Mouse (Mus musculus) midbrain, embryonic 13.5 days (tissue): ENCODE data around the gene Cd160. TPM values are rescaled to one million over a fixed set of nuclear protein-coding genes. Genes with fewer than 3 reads are reported as not detected.

Experiments
- ATAC-seq: fragments of 200-750 bp; cut with Nextera tagmentation; 2 replicates; pipeline ENCODE4 v1.8.0; 2017; ENCODE audit warnings: mild to moderate bottlenecking, moderate TSS enrichment, moderate library complexity
- H3K27ac ChIP-seq: fragments of 300-500 bp; sonication (generic); 2 replicates; pipeline ENCODE4 v1.5.1; 2015; ENCODE audit warnings: inconsistent platforms, mild to moderate bottlenecking, moderate library complexity
- H3K27me3 ChIP-seq: fragments of 300-500 bp; sonication (generic); 2 replicates; pipeline ENCODE4 v1.6.1; 2015; ENCODE audit warnings: mild to moderate bottlenecking, inconsistent platforms
- H3K36me3 ChIP-seq: fragments of 300-500 bp; sonication (generic); 2 replicates; pipeline ENCODE4 v1.6.1; 2015; ENCODE audit warnings: mild to moderate bottlenecking, inconsistent platforms
- H3K4me1 ChIP-seq: fragments of 300-500 bp; sonication (generic); replicated peaks from 2 replicates; pipeline ENCODE4 v1.6.1; 2015; ENCODE audit warnings: inconsistent platforms
- H3K4me2 ChIP-seq: fragments of 300-500 bp; sonication (generic); replicated peaks from 2 replicates; pipeline ENCODE4 v1.6.1; 2015; ENCODE audit warnings: moderate library complexity, mild to moderate bottlenecking, inconsistent platforms
- H3K4me3 ChIP-seq: fragments of 300-500 bp; sonication (generic); replicated peaks from 2 replicates; pipeline ENCODE4 v1.5.1; 2015; ENCODE audit warnings: mild to moderate bottlenecking, inconsistent platforms
- H3K9ac ChIP-seq: fragments of 300-500 bp; sonication (generic); replicated peaks from 2 replicates; pipeline ENCODE4 v1.6.1; 2015; ENCODE audit warnings: mild to moderate bottlenecking, inconsistent platforms
- H3K9me3 ChIP-seq: fragments of 300-500 bp; sonication (generic); 2 replicates; pipeline ENCODE4 v1.6.1; 2016; ENCODE audit warnings: mild to moderate bottlenecking, inconsistent platforms
- WGBS: fragments of 180-500 bp; shearing (Covaris S2); methylation state at CpG from one replicate; pipeline ENCODE4 v1.1.7; 2015; 5-methylcytosine and 5-hydroxymethylcytosine counted together
- polyA plus RNA-seq: library from polyadenylated mRNA; unstranded; fragments of >200 nt; fragmentation: Nextera tagmentation; extraction: Ambion mirVana; gene quantifications from 2 replicates; pipeline ENCODE4 v1.2.1, GENCODE M21; 2015

Gene Cd160
- polyA plus RNA-seq, 1 experiment from 2014 or later = 0.17 TPM

- no peak for ATAC-seq
- H3K4me3 ChIP-seq = no peak overlapping the region
- 92% methylated on average over 1 of the region's 1 CpGs for WGBS
These were observed 26.9 kb downstream of the Cd160 start for GRCm38 (mm10) chr3:96802214-96802613.

DNA sequence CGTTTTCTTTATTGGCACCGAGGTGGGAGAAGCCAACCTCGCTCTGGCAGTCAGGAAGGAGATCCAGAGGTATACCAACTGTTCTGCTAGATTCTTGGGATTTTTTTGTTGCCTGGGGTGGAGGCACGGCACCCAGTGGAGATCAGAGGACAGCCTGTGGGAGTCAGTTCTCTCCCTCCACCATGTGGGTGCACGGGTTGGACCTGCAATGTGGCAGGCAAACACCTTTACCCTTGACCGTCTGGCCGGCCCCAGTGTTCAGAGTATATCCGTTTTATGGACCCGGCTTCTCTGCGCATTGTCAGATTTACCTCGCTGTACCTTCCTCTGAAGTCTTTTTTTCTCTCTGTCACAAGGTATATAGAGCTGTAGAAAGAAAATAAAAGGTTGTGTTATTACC, 28.9 kb downstream of the Cd160 start:
- Histone ChIP-seq H3K9me3 (no peaks in the 10 kb centered on the region), H3K27me3 (no peaks in the 10 kb centered on the region), H3K9ac (no peak overlapping the region), H3K4me1 (no peaks in the 10 kb centered on the region), H3K27ac (no peak overlapping the region), H3K4me3 (no peak overlapping the region), H3K36me3 (peaks cover 3% of the 10 kb centered on the region; the same call in 1 of the 2 replicates), H3K4me2 (no peak overlapping the region)
- ATAC-seq = no peak
- WGBS = 90% methylated on average over 11 of the region's 11 CpGs

More at GRCm38 (mm10) chr3:96802214-96802613, 26.9 kb downstream of the Cd160 start:
- no peaks in the 10 kb centered on the region for H3K36me3 ChIP-seq
- no peak overlapping the region for H3K9ac ChIP-seq
- H3K9me3 ChIP-seq = no peaks in the 10 kb centered on the region
- no peaks in the 10 kb centered on the region for H3K4me1 ChIP-seq
- H3K4me2 ChIP-seq = no peak overlapping the region
- H3K27ac ChIP-seq = no peak overlapping the region
- H3K27me3 ChIP-seq = no peaks in the 10 kb centered on the region

DNA sequence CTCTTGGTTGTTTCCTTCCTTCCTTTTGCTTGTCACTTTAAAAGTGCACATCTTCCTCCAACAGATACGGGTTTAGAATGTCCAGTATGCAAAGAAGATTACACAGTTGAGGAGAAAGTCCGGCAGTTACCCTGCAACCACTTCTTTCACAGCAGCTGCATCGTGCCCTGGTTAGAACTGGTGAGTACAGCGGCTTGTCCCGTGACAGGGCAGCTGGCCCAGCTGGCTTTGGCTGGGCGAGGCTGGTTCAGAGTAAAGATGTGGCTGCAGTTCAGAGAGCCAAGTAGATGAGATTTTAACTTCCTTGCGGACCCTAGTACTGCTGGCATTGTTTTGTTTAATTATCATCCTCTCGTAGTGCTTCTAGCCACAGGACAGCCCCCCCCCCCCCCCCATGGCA, 40.6 kb downstream of the Cd160 start:
- H3K27me3 ChIP-seq = no peaks in the 10 kb centered on the region
- peaks cover 53% of the 10 kb centered on the region for H3K36me3 ChIP-seq
- ATAC-seq = no peak
- H3K4me3 ChIP-seq = no peak overlapping the region
- no peaks in the 10 kb centered on the region for H3K4me1 ChIP-seq
- WGBS = 86% methylated on average over 8 of the region's 8 CpGs
- no peaks in the 10 kb centered on the region for H3K9me3 ChIP-seq
- H3K27ac ChIP-seq = no peak overlapping the region
- no peak overlapping the region for H3K9ac ChIP-seq
- H3K4me2 ChIP-seq = no peak overlapping the region

DNA sequence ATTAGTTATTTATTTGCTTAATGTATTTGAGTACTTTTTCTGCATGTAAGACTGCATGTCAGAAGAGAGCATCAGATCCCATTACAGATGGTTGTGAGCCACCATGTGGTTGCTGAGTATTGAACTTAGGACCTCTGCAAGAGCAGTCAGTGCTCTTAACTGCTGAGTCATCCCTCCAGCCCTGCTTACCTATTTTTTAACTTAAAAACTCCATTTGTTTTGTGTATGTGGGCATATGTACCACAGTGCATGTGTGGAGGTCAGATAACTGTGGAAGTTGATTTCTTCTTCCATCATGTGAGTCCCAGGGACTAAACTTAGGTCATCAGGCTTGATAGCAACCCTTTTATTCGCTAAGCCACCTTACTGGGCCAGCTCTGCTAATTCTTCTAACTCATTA, 41.4 kb downstream of the Cd160 start:
- no peak overlapping the region for H3K4me3 ChIP-seq
- H3K9me3 ChIP-seq = no peaks in the 10 kb centered on the region
- H3K9ac ChIP-seq = no peak overlapping the region
- no peak for ATAC-seq
- H3K36me3 ChIP-seq = peaks cover 53% of the 10 kb centered on the region
- H3K27ac ChIP-seq = no peak overlapping the region
- H3K27me3 ChIP-seq = no peaks in the 10 kb centered on the region
- no peak overlapping the region for H3K4me2 ChIP-seq
- 100% methylated on average over 1 of the region's 1 CpGs for WGBS
- no peaks in the 10 kb centered on the region for H3K4me1 ChIP-seq

GRCm38 (mm10) chr3:96782236-96782635, 46.9 kb downstream of the Cd160 start:
- Histone ChIP-seq H3K4me3 (no peak overlapping the region), H3K27ac (no peak overlapping the region), H3K9ac (no peak overlapping the region), H3K27me3 (no peaks in the 10 kb centered on the region), H3K36me3 (peaks cover 24% of the 10 kb centered on the region), H3K9me3 (no peaks in the 10 kb centered on the region), H3K4me1 (no peaks in the 10 kb centered on the region), H3K4me2 (no peak overlapping the region)
- 72% methylated on average over 8 of the region's 8 CpGs for WGBS
- no peak for ATAC-seq

DNA sequence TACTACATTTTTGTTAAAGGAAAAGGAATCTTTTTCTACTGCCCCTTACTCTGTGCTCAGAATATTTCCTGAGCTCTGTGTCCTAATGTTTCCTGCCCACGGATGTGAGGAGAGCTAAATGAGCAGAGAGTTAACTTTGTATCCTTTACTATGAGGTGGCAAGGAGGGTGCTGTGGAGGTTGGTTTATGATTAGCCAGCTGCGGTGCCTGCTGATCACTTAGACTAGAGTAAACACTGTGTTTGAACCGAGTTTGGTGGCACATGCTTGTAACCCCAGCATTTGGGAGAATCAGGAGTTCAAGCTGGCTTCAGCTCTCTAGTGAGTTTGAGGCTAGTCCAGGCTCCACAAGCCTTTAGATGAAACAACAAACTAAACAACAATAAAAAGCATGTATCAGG, 52.0 kb downstream of the Cd160 start:
- Histone ChIP-seq H3K36me3 (peaks cover 13% of the 10 kb centered on the region; the same call in 1 of the 2 replicates), H3K4me1 (no peaks in the 10 kb centered on the region), H3K4me2 (no peak overlapping the region), H3K27ac (no peak overlapping the region), H3K9ac (no peak overlapping the region), H3K9me3 (no peaks in the 10 kb centered on the region), H3K27me3 (no peaks in the 10 kb centered on the region), H3K4me3 (no peak overlapping the region)
- 86% methylated on average over 3 of the region's 3 CpGs for WGBS
- ATAC-seq = no peak

- no peaks in the 10 kb centered on the region for H3K27me3 ChIP-seq
- H3K9me3 ChIP-seq = no peaks in the 10 kb centered on the region
- WGBS = 62% methylated on average over 1 of the region's 1 CpGs
- H3K4me2 ChIP-seq = no peak overlapping the region
- H3K9ac ChIP-seq = no peak overlapping the region
- H3K36me3 ChIP-seq = peaks cover 10% of the 10 kb centered on the region; the same call in 1 of the 2 replicates
- H3K4me1 ChIP-seq = no peaks in the 10 kb centered on the region
- no peak for ATAC-seq
- H3K27ac ChIP-seq = no peak overlapping the region
- no peak overlapping the region for H3K4me3 ChIP-seq
These were observed 56.2 kb downstream of the Cd160 start for GRCm38 (mm10) chr3:96772949-96773348.

DNA sequence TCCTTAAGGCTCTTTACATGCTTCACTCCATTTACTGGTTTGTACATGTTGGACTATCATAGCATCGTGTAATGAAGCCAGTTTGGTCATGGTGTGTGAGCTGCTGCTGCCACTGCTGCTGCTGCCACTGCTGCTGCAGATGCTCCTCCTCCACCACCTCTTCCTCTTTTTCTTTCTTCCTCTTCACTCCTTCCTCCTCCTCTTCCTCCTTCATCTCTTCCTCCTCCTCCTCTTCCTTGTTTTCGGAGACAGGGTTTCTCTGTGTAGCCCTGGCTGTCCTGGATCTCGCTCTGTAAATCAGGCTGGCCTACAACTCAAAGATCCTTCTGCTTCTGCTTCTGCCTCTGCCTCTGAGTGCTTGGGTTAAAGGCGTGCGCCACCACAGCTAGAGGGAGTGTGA, 59.2 kb downstream of the Cd160 start:
- H3K9ac ChIP-seq = no peak overlapping the region
- 93% methylated on average over 5 of the region's 5 CpGs for WGBS
- H3K36me3 ChIP-seq = no peaks in the 10 kb centered on the region
- H3K4me3 ChIP-seq = no peak overlapping the region
- H3K4me1 ChIP-seq = peaks cover 7% of the 10 kb centered on the region
- no peak overlapping the region for H3K4me2 ChIP-seq
- no peaks in the 10 kb centered on the region for H3K27me3 ChIP-seq
- H3K27ac ChIP-seq = no peak overlapping the region
- ATAC-seq = no peak
- H3K9me3 ChIP-seq = no peaks in the 10 kb centered on the region

GRCm38 (mm10) chr3:96764528-96764927, 64.6 kb downstream of the Cd160 start:
- no peak overlapping the region for H3K27ac ChIP-seq
- H3K4me3 ChIP-seq = no peak overlapping the region
- no peak overlapping the region for H3K4me2 ChIP-seq
- H3K4me1 ChIP-seq = peaks cover 7% of the 10 kb centered on the region
- 0 out of 2 replicates have a peak, but pooled peaks cover 6% of the 10 kb centered on the region for H3K36me3 ChIP-seq
- no peaks in the 10 kb centered on the region for H3K9me3 ChIP-seq
- no peak overlapping the region for H3K9ac ChIP-seq
- ATAC-seq = no peak
- 92% methylated on average over 1 of the region's 1 CpGs for WGBS
- no peaks in the 10 kb centered on the region for H3K27me3 ChIP-seq

GRCm38 (mm10) chr3:96759695-96760094, 69.5 kb downstream of the Cd160 start:
- H3K27me3 ChIP-seq = no peaks in the 10 kb centered on the region
- H3K4me3 ChIP-seq = no peak overlapping the region
- no peaks in the 10 kb centered on the region for H3K9me3 ChIP-seq
- no peak overlapping the region for H3K9ac ChIP-seq
- H3K36me3 ChIP-seq = 0 out of 2 replicates have a peak, but pooled peaks cover 6% of the 10 kb centered on the region
- ATAC-seq = no peak
- no peak overlapping the region for H3K27ac ChIP-seq
- WGBS = 96% methylated on average over 4 of the region's 4 CpGs
- no peak overlapping the region for H3K4me2 ChIP-seq
- H3K4me1 ChIP-seq = no peaks in the 10 kb centered on the region

DNA sequence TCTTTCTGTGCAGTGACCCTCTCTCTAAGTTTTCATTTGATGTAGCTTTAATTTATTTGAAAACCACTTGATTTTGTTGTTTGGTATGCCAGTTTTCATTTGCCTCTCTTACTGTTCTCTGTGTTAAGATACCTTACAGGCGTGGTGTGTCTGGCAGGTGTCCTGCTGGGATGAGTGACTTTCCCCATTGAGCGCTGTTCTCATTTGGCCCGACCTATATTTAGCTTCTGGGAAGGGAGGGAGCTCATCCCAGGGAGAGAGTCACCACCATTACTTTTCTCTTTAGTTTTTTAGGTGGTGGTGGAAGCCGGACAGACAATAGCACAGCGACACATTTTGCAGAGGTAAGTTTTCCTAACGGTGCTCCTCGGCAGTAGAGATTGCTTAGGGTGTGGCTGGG, 71.5 kb downstream of the Cd160 start:
- H3K27me3 ChIP-seq = no peaks in the 10 kb centered on the region
- no peak overlapping the region for H3K4me2 ChIP-seq
- no peak overlapping the region for H3K4me3 ChIP-seq
- no peak overlapping the region for H3K27ac ChIP-seq
- no peak overlapping the region for H3K9ac ChIP-seq
- 62% methylated on average over 7 of the region's 7 CpGs for WGBS
- no peaks in the 10 kb centered on the region for H3K36me3 ChIP-seq
- no peak for ATAC-seq
- no peaks in the 10 kb centered on the region for H3K9me3 ChIP-seq
- no peaks in the 10 kb centered on the region for H3K4me1 ChIP-seq

DNA sequence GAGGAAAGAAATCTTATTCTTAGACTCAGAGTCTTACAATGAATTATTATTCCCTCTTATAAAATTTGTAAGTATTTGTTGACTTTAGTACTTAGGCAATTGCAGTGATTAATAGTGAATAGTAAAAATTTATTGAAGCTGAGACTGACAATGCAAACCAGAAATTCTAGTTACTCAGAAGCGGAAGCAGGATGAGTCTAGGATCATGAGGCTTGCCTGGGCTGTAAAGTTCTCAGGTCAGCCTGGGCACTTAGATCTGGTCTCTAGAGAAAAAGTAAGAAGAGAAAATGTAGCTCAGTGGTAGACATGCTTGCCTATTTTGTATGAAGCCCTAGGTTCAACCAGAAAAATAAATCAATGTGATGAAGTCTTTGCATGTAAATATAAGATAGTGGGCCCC, 73.2 kb downstream of the Cd160 start:
- no peak for ATAC-seq
- WGBS = 94% methylated on average over 1 of the region's 1 CpGs
- Histone ChIP-seq H3K36me3 (no peaks in the 10 kb centered on the region), H3K4me2 (no peak overlapping the region), H3K4me1 (no peaks in the 10 kb centered on the region), H3K27ac (no peak overlapping the region), H3K9me3 (no peaks in the 10 kb centered on the region), H3K9ac (no peak overlapping the region), H3K4me3 (no peak overlapping the region), H3K27me3 (no peaks in the 10 kb centered on the region)
